Comparison of ENCODE assay signal across 19 mouse cellular contexts in the genomic region with DNA sequence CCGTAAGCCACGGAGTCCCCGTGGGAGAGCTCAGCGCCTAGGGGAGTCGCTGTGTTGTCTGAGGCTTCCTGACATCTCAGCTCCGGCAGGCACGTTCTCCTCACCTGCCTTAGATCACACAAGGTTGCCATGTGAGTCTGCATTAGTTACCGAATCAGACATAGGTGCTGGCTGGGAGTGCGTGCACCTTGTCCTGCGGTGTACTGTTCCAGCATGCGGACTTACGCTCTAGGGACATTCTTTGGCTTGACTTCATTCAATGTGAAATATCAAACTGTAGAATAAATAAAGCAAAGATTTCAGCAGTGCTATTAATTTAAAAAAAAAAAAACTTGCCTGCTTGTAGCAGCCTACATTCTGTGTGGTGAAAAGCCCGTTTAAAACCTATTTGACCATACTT.
DNase-seq lines count a peak whose midpoint lies in the region; ATAC-seq and TF ChIP-seq lines count a peak whose summit lies in the region.
"Had no signal": no experiment of that assay in that cellular context is flagged by ENCODE, and none has a peak within 500 bp of the region (broad histone marks: within the 10 kb centered on the region; RNA-seq: fewer than 3 reads in every experiment).

No protein-coding gene starts in this region.

- H3K9me3 ChIP-seq in intestine, embryonic 15.5 days, result no peaks in the 10 kb centered on the region
- H3K9me3 ChIP-seq in intestine, postnatal 0 days (ENCODE audit: control insufficient read depth), result no peaks in the 10 kb centered on the region
- H3K9me3 ChIP-seq in neural tube, embryonic 13.5 days, result no peaks in the 10 kb centered on the region
- H3K9me3 ChIP-seq: embryonic facial prominence, embryonic 15.5 days; forebrain, embryonic 12.5 days; heart, embryonic 12.5 days; hindbrain, embryonic 10.5 days had no signal

- DNase-seq in liver, adult 2 months (ENCODE audit: extremely low read depth, low read depth, low spot score), result peak; percentile 92
- no peak for DNase-seq in liver
- DNase-seq in neural tube, embryonic 10.5 days (ENCODE audit: extremely low spot score, low spot score), result no peak
- DNase-seq: adrenal gland, adult 2 months; adrenal gland, postnatal 25 days; cerebellum, adult 18-20 months; cerebellum, adult 9-11 months; cerebellum, postnatal 36 days; gastrocnemius, adult 2 months; gastrocnemius, postnatal 25 days had no signal

- no peak overlapping the region for H3K4me3 ChIP-seq in intestine, embryonic 15.5 days (replicated peaks)
- no peak overlapping the region for H3K4me3 ChIP-seq in intestine, postnatal 0 days (ENCODE audit: low read depth, low read length)
- no peak overlapping the region for H3K4me3 ChIP-seq in liver, adult 2 months (ENCODE audit: insufficient read depth, low read depth, low read length)
- no peak overlapping the region for H3K4me3 ChIP-seq in neural tube, embryonic 13.5 days
- H3K4me3 ChIP-seq: embryonic facial prominence, embryonic 15.5 days; erythroblast, embryonic 14.5 days; forebrain, embryonic 12.5 days; gastrocnemius, adult 2 months; heart, embryonic 12.5 days; hindbrain, embryonic 10.5 days had no signal

- ATAC-seq in intestine, embryonic 15.5 days, result no peak
- no peak for ATAC-seq in intestine, postnatal 0 days
- ATAC-seq in neural tube, embryonic 13.5 days (ENCODE audit: low read depth), result 0 out of 2 replicates have a peak, but pooled peaks have one; percentile 1

- peaks cover 53% of the 10 kb centered on the region for H3K79me2 ChIP-seq in liver, adult 2 months (ENCODE audit: control insufficient read depth, insufficient read depth, low read length)

- no peaks in the 10 kb centered on the region for H3K27me3 ChIP-seq in intestine, embryonic 15.5 days (replicated peaks)
- no peaks in the 10 kb centered on the region for H3K27me3 ChIP-seq in intestine, postnatal 0 days (replicated peaks; ENCODE audit: control insufficient read depth, insufficient read depth, low read length)
- H3K27me3 ChIP-seq in liver, adult 2 months (ENCODE audit: control insufficient read depth, insufficient read depth, low read length), result no peaks in the 10 kb centered on the region
- H3K27me3 ChIP-seq in neural tube, embryonic 13.5 days, result no peaks in the 10 kb centered on the region
- H3K27me3 ChIP-seq: embryonic facial prominence, embryonic 15.5 days; forebrain, embryonic 12.5 days had no signal

- TF ChIP-seq CTCF in intestine, postnatal 0 days (IDR thresholded peaks at IDR 0.05; ENCODE audit: low read depth), result no peak
- TF ChIP-seq CTCF in liver, adult 2 months (IDR thresholded peaks at IDR 0.05; ENCODE audit: low read depth, low read length), result no peak

- WGBS in intestine, embryonic 15.5 days, result 83% methylated on average over 13 of the region's 13 CpGs
- 87% methylated on average over 13 of the region's 13 CpGs for WGBS in intestine, postnatal 0 days
- 64% methylated on average over 13 of the region's 13 CpGs for WGBS in liver, adult 2 months
- WGBS in neural tube, embryonic 13.5 days, result 68% methylated on average over 13 of the region's 13 CpGs

- H3K4me2 ChIP-seq in intestine, embryonic 15.5 days (replicated peaks), result no peak overlapping the region
- H3K4me2 ChIP-seq in intestine, postnatal 0 days (replicated peaks; ENCODE audit: low read depth), result no peak overlapping the region
- no peak overlapping the region for H3K4me2 ChIP-seq in neural tube, embryonic 13.5 days
- H3K4me2 ChIP-seq: embryonic facial prominence, embryonic 15.5 days; forebrain, embryonic 12.5 days; heart, embryonic 12.5 days; hindbrain, embryonic 14.5 days had no signal

- no peaks in the 10 kb centered on the region for H3K36me3 ChIP-seq in intestine, embryonic 15.5 days
- peaks cover 3% of the 10 kb centered on the region; the same call in 1 of the 2 replicates for H3K36me3 ChIP-seq in intestine, postnatal 0 days (ENCODE audit: control insufficient read depth, insufficient read depth)
- H3K36me3 ChIP-seq in liver, adult 2 months (ENCODE audit: control insufficient read depth, insufficient read depth, low read length), result no peaks in the 10 kb centered on the region
- H3K36me3 ChIP-seq in neural tube, embryonic 13.5 days, result peaks cover 2% of the 10 kb centered on the region; the same call in 1 of the 2 replicates
- H3K36me3 ChIP-seq: embryonic facial prominence, embryonic 15.5 days had no signal

- no peak for TF ChIP-seq POLR2A in liver, adult 2 months (IDR thresholded peaks at IDR 0.05; ENCODE audit: extremely low read depth, insufficient read depth, low read length)

- H3K4me1 ChIP-seq in intestine, embryonic 15.5 days (replicated peaks), result peaks cover 17% of the 10 kb centered on the region
- H3K4me1 ChIP-seq in intestine, postnatal 0 days (replicated peaks; ENCODE audit: control insufficient read depth, insufficient read depth, low read length), result 0 out of 2 replicates have a peak, but pooled peaks cover 2% of the 10 kb centered on the region
- peaks cover 17% of the 10 kb centered on the region for H3K4me1 ChIP-seq in liver, adult 2 months (ENCODE audit: control insufficient read depth, insufficient read depth, low read length)
- H3K4me1 ChIP-seq in neural tube, embryonic 13.5 days (replicated peaks), result peaks cover 57% of the 10 kb centered on the region

- no peak overlapping the region for H3K9ac ChIP-seq in intestine, embryonic 15.5 days
- no peak overlapping the region for H3K9ac ChIP-seq in intestine, postnatal 0 days (ENCODE audit: low read depth, low read length)
- H3K9ac ChIP-seq in liver, adult 2 months (ENCODE audit: low read depth, low read length), result no peak overlapping the region
- no peak overlapping the region for H3K9ac ChIP-seq in neural tube, embryonic 13.5 days
- H3K9ac ChIP-seq: embryonic facial prominence, embryonic 15.5 days; forebrain, embryonic 12.5 days; heart, embryonic 12.5 days; hindbrain, embryonic 14.5 days had no signal

- H3K27ac ChIP-seq in intestine, embryonic 15.5 days, result 0 out of 2 replicates have a peak overlapping the region, but pooled peaks have one; percentile 3
- no peak overlapping the region for H3K27ac ChIP-seq in intestine, postnatal 0 days (ENCODE audit: low read depth, low read length)
- H3K27ac ChIP-seq in liver, adult 2 months (replicated peaks; ENCODE audit: insufficient read depth, low read depth, low read length), result peak overlapping the region; percentile 30
- H3K27ac ChIP-seq in neural tube, embryonic 13.5 days (replicated peaks), result 0 out of 2 replicates have a peak overlapping the region, but pooled peaks have one; percentile 46
- H3K27ac ChIP-seq: embryonic facial prominence, embryonic 15.5 days; forebrain, embryonic 12.5 days; gastrocnemius, adult 2 months; hindbrain, embryonic 10.5 days; hindbrain, embryonic 14.5 days had no signal
